Mouse (Mus musculus) gastrocnemius, adult 2 months (tissue): ENCODE measurements around the gene Acta1. TPM values are rescaled to one million over a fixed set of nuclear protein-coding genes. Genes with fewer than 3 reads are reported as not detected.

Source experiments
- DNase-seq: peaks from one replicate; pipeline ENCODE4 v3.0.0; 2022
- H3K27ac ChIP-seq: fragments of 200-600 bp; 2 replicates; pipeline ENCODE4 v1.8.1; 2022; ENCODE audit warnings: mild to moderate bottlenecking
- H3K4me3 ChIP-seq: fragments of 200-600 bp; 2 replicates; pipeline ENCODE4 v1.8.1; 2022; ENCODE audit warnings: mild to moderate bottlenecking, moderate library complexity
- CTCF ChIP-seq: fragments of 200-600 bp; IDR thresholded peaks from 2 replicates; pipeline ENCODE4 v1.8.1; 2022; ENCODE audit warnings: antibody characterized with exemption, mild to moderate bottlenecking, moderate library complexity
- intact Hi-C: fragments of 180-260 bp; cut with DNase I; formaldehyde crosslinking; loops from one replicate; pipeline ENCODE4 v1.15.1; 2025
- total RNA-seq, 2 experiments: library from RNA; stranded (reverse); gene quantifications; 2 replicates each; pipeline ENCODE4 v1.2.3; 2021

Acta1 gene
- total RNA-seq, 2 experiments from 2014 or later: 45,578 to 47,175 TPM

DNA sequence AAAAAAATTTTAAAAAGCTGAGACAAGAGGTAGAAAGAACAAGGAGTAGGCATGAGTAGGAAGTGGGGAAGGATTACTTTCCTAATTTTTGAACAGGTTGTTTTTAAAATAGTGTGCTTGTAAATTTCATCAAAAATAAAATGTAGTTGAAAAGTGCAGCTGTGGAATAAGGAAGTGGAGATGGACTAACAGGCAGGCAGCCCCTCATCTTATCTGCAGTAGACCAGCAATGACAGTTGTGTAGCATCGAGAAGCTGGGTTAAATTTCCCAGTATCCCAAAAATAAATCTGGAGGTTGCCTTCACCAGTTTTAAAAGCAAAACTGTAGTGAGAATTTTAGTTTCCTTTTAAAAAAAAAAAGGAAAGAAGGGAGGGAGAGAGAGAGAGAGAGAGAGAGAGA lies 40.3 kb downstream of the Acta1 start:
- TF ChIP-seq CTCF: no peak
- no peak overlapping the region for H3K27ac ChIP-seq
- no peak for DNase-seq
- H3K4me3 ChIP-seq: no peak overlapping the region
- intact Hi-C loops: no loop called here

DNA sequence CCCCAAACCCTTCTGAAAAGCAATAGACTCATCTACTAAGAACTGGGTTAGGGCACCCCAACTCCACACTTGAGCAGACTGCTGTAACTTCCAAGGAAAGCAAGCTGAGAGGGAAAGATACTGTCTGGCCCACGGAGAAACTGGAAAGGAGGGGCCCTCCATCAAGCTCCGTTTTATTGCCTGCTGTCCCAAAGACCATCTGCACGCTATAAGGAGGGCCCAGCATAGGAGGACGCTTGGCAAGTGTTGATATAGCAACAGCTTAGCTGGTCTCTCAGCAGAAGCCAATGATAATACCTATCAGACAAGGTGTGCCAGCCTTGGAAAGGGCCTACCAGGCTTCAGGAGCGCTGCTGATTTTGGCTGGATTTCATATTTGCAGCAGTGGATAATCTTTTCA lies 43.0 kb downstream of the Acta1 start:
- intact Hi-C loops: no loop called here
- H3K27ac ChIP-seq: no peak overlapping the region
- TF ChIP-seq CTCF: no peak
- DNase-seq: no peak
- H3K4me3 ChIP-seq: no peak overlapping the region

DNA sequence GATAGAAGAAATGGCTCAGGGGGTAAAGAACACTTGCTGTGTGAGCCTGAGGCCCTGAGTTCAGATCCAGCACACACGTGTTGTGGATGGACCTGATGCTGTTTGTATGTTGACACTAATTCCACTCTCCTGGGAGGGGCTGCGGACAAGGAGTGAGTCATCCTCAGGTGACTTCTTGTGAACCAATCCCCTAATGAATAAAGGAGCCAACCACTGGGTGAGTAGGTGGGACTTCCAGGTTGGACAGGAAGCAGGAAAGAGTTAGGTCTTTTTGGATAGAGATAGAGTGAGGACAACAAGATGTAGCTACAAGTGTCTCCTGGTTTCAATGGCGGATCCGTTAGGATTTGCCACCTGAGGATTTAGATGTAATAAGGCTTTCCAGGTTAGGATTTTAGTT lies 45.2 kb downstream of the Acta1 start:
- H3K27ac ChIP-seq: no peak overlapping the region
- intact Hi-C loops: no loop called here
- no peak overlapping the region for H3K4me3 ChIP-seq
- TF ChIP-seq CTCF: no peak
- no peak for DNase-seq

DNA sequence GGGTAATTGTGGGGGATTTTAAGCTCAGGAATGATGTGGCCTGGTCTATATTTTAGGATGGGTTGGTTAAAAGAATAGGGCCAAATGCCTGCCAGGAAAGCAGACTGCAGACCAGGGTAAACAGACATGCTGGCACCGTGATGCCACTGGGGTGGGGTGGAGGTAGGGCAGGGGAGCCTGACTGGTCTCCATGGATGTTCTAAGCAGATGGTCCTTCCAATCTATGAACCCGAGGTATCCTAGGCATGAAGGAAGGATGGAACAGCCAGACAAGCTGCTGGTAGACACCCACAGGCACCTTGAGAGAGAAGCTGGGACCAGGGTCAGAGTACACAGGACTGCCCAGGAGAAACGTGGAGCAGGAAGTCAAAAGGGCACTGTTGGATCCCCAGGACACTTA lies 47.0 kb downstream of the Acta1 start:
- Histone ChIP-seq H3K27ac (no peak overlapping the region), H3K4me3 (no peak overlapping the region)
- DNase-seq: no peak
- no peak for TF ChIP-seq CTCF
- intact Hi-C loops: no loop called here

DNA sequence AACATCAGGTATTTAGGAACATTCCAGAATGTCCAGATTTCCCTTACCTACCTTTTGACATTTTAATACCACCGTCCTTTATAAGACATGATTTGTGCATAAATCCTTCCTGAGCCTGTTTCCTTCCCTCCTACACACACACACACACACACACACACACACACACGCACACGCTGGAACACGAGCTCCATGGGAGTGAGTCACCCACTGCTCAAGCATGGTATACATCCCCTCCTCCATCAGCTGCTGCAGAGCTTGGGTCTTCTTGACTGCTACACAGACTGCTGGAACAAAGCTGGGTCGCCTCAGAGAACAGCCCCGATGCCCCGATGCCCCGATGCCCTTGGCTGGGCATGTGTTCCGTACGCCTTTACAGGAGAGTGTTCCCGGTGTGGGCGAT lies 48.0 kb downstream of the Acta1 start:
- intact Hi-C loops: no loop called here
- no peak overlapping the region for H3K27ac ChIP-seq
- H3K4me3 ChIP-seq: no peak overlapping the region
- DNase-seq: no peak
- TF ChIP-seq CTCF: no peak

DNA sequence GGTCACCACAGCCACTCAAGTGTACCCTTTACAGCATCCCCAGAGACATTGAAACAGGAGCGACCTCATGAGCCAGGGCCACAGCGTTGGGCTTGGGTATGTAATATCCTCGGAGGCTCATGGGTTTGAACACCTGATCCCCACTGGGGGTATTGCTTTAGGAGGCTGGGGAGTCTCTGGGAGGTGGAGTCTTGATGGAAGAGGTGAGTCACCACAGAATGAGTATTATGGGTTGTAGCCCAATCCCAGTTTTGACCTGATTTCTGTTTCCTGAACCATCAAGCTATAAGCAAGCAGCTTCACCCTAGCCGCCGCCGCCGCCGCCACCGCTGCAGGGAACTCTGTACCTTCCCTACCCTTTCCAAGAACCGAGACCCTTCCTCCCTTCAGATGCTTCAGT lies 48.6 kb downstream of the Acta1 start:
- DNase-seq: no peak
- no peak for TF ChIP-seq CTCF
- H3K27ac ChIP-seq: no peak overlapping the region
- intact Hi-C loops: no loop called here
- H3K4me3 ChIP-seq: no peak overlapping the region

DNA sequence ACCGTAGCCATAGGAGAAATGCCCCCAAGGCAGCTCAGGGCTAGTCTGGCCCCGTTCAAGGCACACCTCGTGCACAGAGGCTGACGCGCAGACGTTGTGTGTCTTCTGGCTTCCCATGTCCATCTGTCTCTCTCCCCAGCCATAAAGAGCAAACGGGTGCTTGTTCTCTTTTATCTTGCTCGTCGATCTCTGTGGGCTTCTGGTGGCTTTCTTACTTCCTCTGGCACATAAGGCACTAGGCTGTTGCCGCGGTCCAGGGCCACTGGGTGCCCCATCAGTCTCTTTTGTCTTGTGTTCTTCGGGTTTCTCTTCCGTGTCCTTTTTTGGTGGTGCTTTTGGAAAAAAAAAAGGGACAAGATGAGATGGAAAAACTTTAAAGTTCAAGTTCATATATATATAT lies 49.4 kb downstream of the Acta1 start:
- DNase-seq: no peak
- no peak overlapping the region for H3K4me3 ChIP-seq
- no peak overlapping the region for H3K27ac ChIP-seq
- intact Hi-C loops: no loop called here
- no peak for TF ChIP-seq CTCF

- no peak for TF ChIP-seq CTCF
- intact Hi-C loops: no loop called here
- Histone ChIP-seq H3K4me3 (no peak overlapping the region), H3K27ac (no peak overlapping the region)
- no peak for DNase-seq
Observed at GRCm38 (mm10) chr8:123844341-123844740, 50.2 kb downstream of the Acta1 start.

- TF ChIP-seq CTCF: no peak
- no peak overlapping the region for H3K4me3 ChIP-seq
- no peak overlapping the region for H3K27ac ChIP-seq
- DNase-seq: no peak
- intact Hi-C loops: no loop called here
Observed at GRCm38 (mm10) chr8:123842086-123842485, 52.5 kb downstream of the Acta1 start.

Other genes with a start within 250 kb of the Acta1 start
- 10 to 100 TPM; 15.2 to 44.8 TPM for gene Rhou, start 240.8 kb downstream of the Acta1 start, total RNA-seq
- 10 to 100 TPM; 12.0 to 12.4 TPM for gene Rab4a, start 88.8 kb downstream of the Acta1 start, total RNA-seq
- gene Ccsap, start 34.5 kb downstream of the Acta1 start, total RNA-seq: under 1 TPM; 0.42 to 0.46 TPM
- gene Nup133, start 54.5 kb upstream of the Acta1 start, total RNA-seq: 10 to 100 TPM; 11.6 to 17.8 TPM
- 10 to 100 TPM; 15.8 to 18.6 TPM for gene Abcb10, start 88.4 kb upstream of the Acta1 start, total RNA-seq
- 10 to 100 TPM; 14.6 to 15.2 TPM for gene Taf5l, start 126.6 kb upstream of the Acta1 start, total RNA-seq
- gene Urb2, start 126.8 kb upstream of the Acta1 start, total RNA-seq: 1 to 10 TPM; 5.8 to 6.0 TPM